Mouse (Mus musculus): ENCODE results near the gene Pdgfc. TPM values are rescaled to one million over a fixed set of nuclear protein-coding genes. Genes with fewer than 3 reads are reported as not detected.

The Pdgfc gene
- polyA plus RNA-seq, 1 experiment = 0.78 TPM

- Histone ChIP-seq H3K27ac (ENCODE audit: insufficient read depth, low read depth, low read length) (no peak overlapping the region), H3K4me3 (ENCODE audit: insufficient read depth, low read length) (no peak overlapping the region), H3K4me1 (ENCODE audit: control insufficient read depth, insufficient read depth, low read length) (no peaks in the 10 kb centered on the region)
- TF ChIP-seq CTCF (IDR thresholded peaks at IDR 0.05; ENCODE audit: low read depth, low read length) = no peak
- TF ChIP-seq POLR2A (IDR thresholded peaks at IDR 0.05; ENCODE audit: borderline replicate concordance, low read depth, low read length) = no peak
Observed at GRCm38 (mm10) chr3:81174832-81175231, 138.6 kb downstream of the Pdgfc start.

GRCm38 (mm10) chr3:81181319-81182013 lies 145.2 kb downstream of the Pdgfc start:
- TF ChIP-seq CTCF (IDR thresholded peaks at IDR 0.05; ENCODE audit: low read depth, low read length) (no peak), POLR2A (IDR thresholded peaks at IDR 0.05; ENCODE audit: borderline replicate concordance, low read depth, low read length) (no peak)
- no peak overlapping the region for H3K27ac ChIP-seq (ENCODE audit: insufficient read depth, low read depth, low read length)
- no peaks in the 10 kb centered on the region for H3K4me1 ChIP-seq (ENCODE audit: control insufficient read depth, insufficient read depth, low read length)
- no peak overlapping the region for H3K4me3 ChIP-seq (ENCODE audit: insufficient read depth, low read length)

- TF ChIP-seq POLR2A (IDR thresholded peaks at IDR 0.05; ENCODE audit: borderline replicate concordance, low read depth, low read length) = no peak
- H3K27ac ChIP-seq (ENCODE audit: insufficient read depth, low read depth, low read length) = no peak overlapping the region
- H3K4me3 ChIP-seq (ENCODE audit: insufficient read depth, low read length) = no peak overlapping the region
- no peaks in the 10 kb centered on the region for H3K4me1 ChIP-seq (ENCODE audit: control insufficient read depth, insufficient read depth, low read length)
Observed at GRCm38 (mm10) chr3:81196937-81197336, 160.7 kb downstream of the Pdgfc start.

GRCm38 (mm10) chr3:81197644-81198043 lies 161.4 kb downstream of the Pdgfc start:
- no peak for TF ChIP-seq POLR2A (IDR thresholded peaks at IDR 0.05; ENCODE audit: borderline replicate concordance, low read depth, low read length)
- TF ChIP-seq CTCF (IDR thresholded peaks at IDR 0.05; ENCODE audit: low read depth, low read length) = no peak
- Histone ChIP-seq H3K4me3 (ENCODE audit: insufficient read depth, low read length) (no peak overlapping the region), H3K27ac (ENCODE audit: insufficient read depth, low read depth, low read length) (no peak overlapping the region), H3K4me1 (ENCODE audit: control insufficient read depth, insufficient read depth, low read length) (no peaks in the 10 kb centered on the region)

GRCm38 (mm10) chr3:81200647-81201046 lies 164.4 kb downstream of the Pdgfc start:
- Histone ChIP-seq H3K27ac (ENCODE audit: insufficient read depth, low read depth, low read length) (no peak overlapping the region), H3K4me3 (ENCODE audit: insufficient read depth, low read length) (no peak overlapping the region), H3K4me1 (ENCODE audit: control insufficient read depth, insufficient read depth, low read length) (no peaks in the 10 kb centered on the region)
- TF ChIP-seq CTCF (IDR thresholded peaks at IDR 0.05; ENCODE audit: low read depth, low read length) (no peak), POLR2A (IDR thresholded peaks at IDR 0.05; ENCODE audit: borderline replicate concordance, low read depth, low read length) (no peak)

GRCm38 (mm10) chr3:81205201-81205600 lies 169.0 kb downstream of the Pdgfc start:
- no peak overlapping the region for H3K4me3 ChIP-seq (ENCODE audit: insufficient read depth, low read length)
- H3K27ac ChIP-seq (ENCODE audit: insufficient read depth, low read depth, low read length) = no peak overlapping the region
- no peak for TF ChIP-seq POLR2A (IDR thresholded peaks at IDR 0.05; ENCODE audit: borderline replicate concordance, low read depth, low read length)
- no peak for TF ChIP-seq CTCF (IDR thresholded peaks at IDR 0.05; ENCODE audit: low read depth, low read length)
- H3K4me1 ChIP-seq (ENCODE audit: control insufficient read depth, insufficient read depth, low read length) = no peaks in the 10 kb centered on the region

- TF ChIP-seq POLR2A (IDR thresholded peaks at IDR 0.05; ENCODE audit: borderline replicate concordance, low read depth, low read length) (no peak), CTCF (IDR thresholded peaks at IDR 0.05; ENCODE audit: low read depth, low read length) (no peak)
- Histone ChIP-seq H3K27ac (ENCODE audit: insufficient read depth, low read depth, low read length) (no peak overlapping the region), H3K4me1 (ENCODE audit: control insufficient read depth, insufficient read depth, low read length) (no peaks in the 10 kb centered on the region), H3K4me3 (ENCODE audit: insufficient read depth, low read length) (no peak overlapping the region)
Observed at GRCm38 (mm10) chr3:81208246-81208645, 172.0 kb downstream of the Pdgfc start.

GRCm38 (mm10) chr3:81211147-81211546 lies 174.9 kb downstream of the Pdgfc start:
- no peak overlapping the region for H3K27ac ChIP-seq (ENCODE audit: insufficient read depth, low read depth, low read length)
- H3K4me3 ChIP-seq (ENCODE audit: insufficient read depth, low read length) = no peak overlapping the region
- H3K4me1 ChIP-seq (ENCODE audit: control insufficient read depth, insufficient read depth, low read length) = no peaks in the 10 kb centered on the region
- TF ChIP-seq CTCF (IDR thresholded peaks at IDR 0.05; ENCODE audit: low read depth, low read length) = no peak

GRCm38 (mm10) chr3:81211666-81212065 lies 175.4 kb downstream of the Pdgfc start:
- Histone ChIP-seq H3K4me1 (ENCODE audit: control insufficient read depth, insufficient read depth, low read length) (no peaks in the 10 kb centered on the region), H3K27ac (ENCODE audit: insufficient read depth, low read depth, low read length) (no peak overlapping the region), H3K4me3 (ENCODE audit: insufficient read depth, low read length) (no peak overlapping the region)
- TF ChIP-seq POLR2A (IDR thresholded peaks at IDR 0.05; ENCODE audit: borderline replicate concordance, low read depth, low read length) = no peak
- TF ChIP-seq CTCF (IDR thresholded peaks at IDR 0.05; ENCODE audit: low read depth, low read length) = no peak

- no peak overlapping the region for H3K4me3 ChIP-seq (ENCODE audit: insufficient read depth, low read length)
- no peaks in the 10 kb centered on the region for H3K4me1 ChIP-seq (ENCODE audit: control insufficient read depth, insufficient read depth, low read length)
- no peak for TF ChIP-seq CTCF (IDR thresholded peaks at IDR 0.05; ENCODE audit: low read depth, low read length)
- TF ChIP-seq POLR2A (IDR thresholded peaks at IDR 0.05; ENCODE audit: borderline replicate concordance, low read depth, low read length) = no peak
- no peak overlapping the region for H3K27ac ChIP-seq (ENCODE audit: insufficient read depth, low read depth, low read length)
Observed at GRCm38 (mm10) chr3:81215547-81216118, 179.4 kb downstream of the Pdgfc start.
